Comparison of ENCODE assay signal across 8 mouse cellular contexts in genomic region chr11:98922851-98923711, GRCm38 (mm10). TPM values are rescaled to one million over a fixed set of nuclear protein-coding genes. Genes with fewer than 3 reads are reported as not detected.
DNase-seq lines count a peak whose midpoint lies in the region; ATAC-seq and TF ChIP-seq lines count a peak whose summit lies in the region.
"Not testable (repeated sequence)": the region's sequence is repeated elsewhere in the genome, so short reads cannot be mapped to it uniquely, and the experiment has no call there.

No protein-coding gene starts in this region.

- not testable (repeated sequence) for H3K9me3 ChIP-seq in forebrain, embryonic 15.5 days; heart, embryonic 15.5 days (replicated peaks); intestine, embryonic 14.5 days (ENCODE audit: control insufficient read depth, low read length); limb, embryonic 11.5 days (ENCODE audit: control insufficient read depth, low read length); lung, postnatal 0 days (ENCODE audit: low read length); neural tube, embryonic 15.5 days (replicated peaks)

- 54% methylated on average over 16 of the region's 16 CpGs for WGBS in forebrain, embryonic 15.5 days
- 49% methylated on average over 16 of the region's 16 CpGs for WGBS in heart, embryonic 15.5 days
- WGBS in intestine, embryonic 14.5 days, result 26% methylated on average over 16 of the region's 16 CpGs
- 19% methylated on average over 16 of the region's 16 CpGs for WGBS in limb, embryonic 11.5 days
- WGBS in lung, postnatal 0 days, result 36% methylated on average over 16 of the region's 16 CpGs
- WGBS in neural tube, embryonic 15.5 days, result 34% methylated on average over 16 of the region's 16 CpGs

- not testable (repeated sequence) for H3K4me2 ChIP-seq in forebrain, embryonic 15.5 days (replicated peaks); heart, embryonic 15.5 days; lung, postnatal 0 days (replicated peaks; ENCODE audit: low read depth, low read length); neural tube, embryonic 15.5 days
- peak overlapping the region; percentile 26; the same call in 1 of the 2 replicates for H3K4me2 ChIP-seq in intestine, embryonic 14.5 days (ENCODE audit: low read length)
- peak overlapping the region; percentile 15; the same call in 1 of the 2 replicates for H3K4me2 ChIP-seq in limb, embryonic 11.5 days (ENCODE audit: low read depth, severe bottlenecking)

- peaks cover 46% of the 10 kb centered on the region for H3K4me1 ChIP-seq in forebrain, embryonic 15.5 days
- H3K4me1 ChIP-seq in heart, embryonic 15.5 days (replicated peaks), result peaks cover 60% of the 10 kb centered on the region
- H3K4me1 ChIP-seq in intestine, embryonic 14.5 days (replicated peaks; ENCODE audit: control insufficient read depth, insufficient read depth, low read length), result peaks cover 54% of the 10 kb centered on the region
- H3K4me1 ChIP-seq in limb, embryonic 11.5 days (ENCODE audit: control insufficient read depth, insufficient read depth, low read length), result peaks cover 48% of the 10 kb centered on the region
- H3K4me1 ChIP-seq in lung, postnatal 0 days (ENCODE audit: insufficient read depth, low read depth, low read length), result peaks cover 31% of the 10 kb centered on the region
- peaks cover 58% of the 10 kb centered on the region for H3K4me1 ChIP-seq in neural tube, embryonic 15.5 days

- H3K27ac ChIP-seq in forebrain, embryonic 15.5 days (replicated peaks), result peak overlapping the region; percentile 46
- peak overlapping the region; percentile 71 for H3K27ac ChIP-seq in heart, embryonic 15.5 days
- H3K27ac ChIP-seq in intestine, embryonic 14.5 days (ENCODE audit: low read depth), result peak overlapping the region; percentile 88
- H3K27ac ChIP-seq in limb, embryonic 11.5 days (replicated peaks; ENCODE audit: low read depth, low read length), result peak overlapping the region; percentile 77
- peak overlapping the region; percentile 77 for H3K27ac ChIP-seq in lung, postnatal 0 days (ENCODE audit: low read length)
- peak overlapping the region; percentile 65 for H3K27ac ChIP-seq in neural tube, embryonic 15.5 days (replicated peaks)

- TF ChIP-seq CTCF in lung, postnatal 0 days (IDR thresholded peaks at IDR 0.05), result not testable (repeated sequence)

- H3K9ac ChIP-seq in forebrain, embryonic 15.5 days (replicated peaks), result 0 out of 2 replicates have a peak overlapping the region, but pooled peaks have one; percentile 11
- not testable (repeated sequence) for H3K9ac ChIP-seq in heart, embryonic 15.5 days; intestine, embryonic 14.5 days (ENCODE audit: low read length); limb, embryonic 11.5 days (ENCODE audit: low read length); lung, postnatal 0 days (replicated peaks; ENCODE audit: low read depth); neural tube, embryonic 15.5 days (replicated peaks)

- ATAC-seq in forebrain, embryonic 15.5 days (replicated peaks); heart, embryonic 15.5 days (replicated peaks; ENCODE audit: insufficient number of reproducible peaks, insufficient read depth, low FRiP score, low read depth); neural tube, embryonic 15.5 days (ENCODE audit: low FRiP score): not testable (repeated sequence)
- peak; percentile 78 for ATAC-seq in intestine, embryonic 14.5 days (replicated peaks; ENCODE audit: low FRiP score, low TSS enrichment, low read depth)
- ATAC-seq in limb, embryonic 11.5 days (ENCODE audit: insufficient number of reproducible peaks, low FRiP score, low TSS enrichment, low read depth), result peak; percentile 59
- peak; percentile 68 for ATAC-seq in lung, postnatal 0 days

- TF ChIP-seq EP300 in lung, postnatal 0 days (IDR thresholded peaks at IDR 0.05), result peak; percentile 53; the same call in 1 of the 2 replicates

- H3K27me3 ChIP-seq in forebrain, embryonic 15.5 days; heart, embryonic 15.5 days; intestine, embryonic 14.5 days (replicated peaks; ENCODE audit: control insufficient read depth, insufficient read depth, low read length); limb, embryonic 11.5 days (ENCODE audit: control insufficient read depth, insufficient read depth, low read length); lung, postnatal 0 days (replicated peaks; ENCODE audit: insufficient read depth, low read length); neural tube, embryonic 15.5 days (replicated peaks): not testable (repeated sequence)

- peak; percentile 34 for DNase-seq in 416B (ENCODE audit: low read depth)
- DNase-seq in embryo, embryonic 10 days (ENCODE audit: low spot score), result peak; percentile 48
- DNase-seq in intestine, embryonic 14.5 days (ENCODE audit: low spot score), result peak; percentile 76
- peak; percentile 72 for DNase-seq in limb, embryonic 11.5 days (ENCODE audit: low spot score)
- DNase-seq in lung, postnatal 0 days (ENCODE audit: low spot score), result peak; percentile 82

- not testable (repeated sequence) for H3K36me3 ChIP-seq in forebrain, embryonic 15.5 days; heart, embryonic 15.5 days; limb, embryonic 11.5 days (ENCODE audit: control insufficient read depth, insufficient read depth, low read length); lung, postnatal 0 days (ENCODE audit: insufficient read depth, low read length); neural tube, embryonic 15.5 days
- H3K36me3 ChIP-seq in intestine, embryonic 14.5 days (ENCODE audit: control insufficient read depth, insufficient read depth, low read length), result peaks cover 21% of the 10 kb centered on the region

- not testable (repeated sequence) for H3K4me3 ChIP-seq in forebrain, embryonic 15.5 days; heart, embryonic 15.5 days; intestine, embryonic 14.5 days (ENCODE audit: low read depth, low read length); limb, embryonic 11.5 days (ENCODE audit: low read depth, low read length); lung, postnatal 0 days (ENCODE audit: low read depth, low read length); neural tube, embryonic 15.5 days (replicated peaks)

RNA-seq across cellular contexts. Expression of gene Rara, which starts 4.5 kb away (rescaled TPM):
- polyA plus RNA-seq in forebrain, embryonic 15.5 days (2015; fragmentation: Nextera tagmentation; extraction: Ambion mirVana), result 9.2 and 9.9 TPM in 2 replicates
- polyA plus RNA-seq in heart, embryonic 15.5 days (2015; fragmentation: Nextera tagmentation; extraction: Ambion mirVana), result 26.2 and 31.0 TPM in 2 replicates
- 42.4 and 43.6 TPM in 2 replicates for polyA plus RNA-seq in intestine, embryonic 14.5 days (2014; fragmentation: Nextera tagmentation; extraction: Ambion mirVana)
- polyA plus RNA-seq in limb, embryonic 11.5 days (2014; fragmentation: Nextera tagmentation; extraction: Ambion mirVana), result 46.7 and 48.7 TPM in 2 replicates
- polyA plus RNA-seq in lung, postnatal 0 days (2015; fragmentation: Nextera tagmentation; extraction: Ambion mirVana), result 26.2 and 28.8 TPM in 2 replicates
- 17.3 and 19.9 TPM in 2 replicates for polyA plus RNA-seq in neural tube, embryonic 15.5 days (2015; fragmentation: Nextera tagmentation; extraction: Ambion mirVana)

RNA-seq across cellular contexts. Expression of gene Cdc6, which starts 15.5 kb away (rescaled TPM):
- 11.2 and 12.1 TPM in 2 replicates for polyA plus RNA-seq in forebrain, embryonic 15.5 days (2015; fragmentation: Nextera tagmentation; extraction: Ambion mirVana)
- polyA plus RNA-seq in heart, embryonic 15.5 days (2015; fragmentation: Nextera tagmentation; extraction: Ambion mirVana), result 14.2 and 20.4 TPM in 2 replicates
- 32.5 and 32.9 TPM in 2 replicates for polyA plus RNA-seq in intestine, embryonic 14.5 days (2014; fragmentation: Nextera tagmentation; extraction: Ambion mirVana)
- polyA plus RNA-seq in limb, embryonic 11.5 days (2014; fragmentation: Nextera tagmentation; extraction: Ambion mirVana), result 58.7 and 63.4 TPM in 2 replicates
- 2.5 and 2.6 TPM in 2 replicates for polyA plus RNA-seq in lung, postnatal 0 days (2015; fragmentation: Nextera tagmentation; extraction: Ambion mirVana)
- polyA plus RNA-seq in neural tube, embryonic 15.5 days (2015; fragmentation: Nextera tagmentation; extraction: Ambion mirVana), result 3.8 and 12.0 TPM in 2 replicates

RNA-seq across cellular contexts. Expression of gene Wipf2, which starts 59.6 kb away (rescaled TPM):
- polyA plus RNA-seq in forebrain, embryonic 15.5 days (2015; fragmentation: Nextera tagmentation; extraction: Ambion mirVana), result 4.4 and 5.1 TPM in 2 replicates
- 2.2 and 2.8 TPM in 2 replicates for polyA plus RNA-seq in heart, embryonic 15.5 days (2015; fragmentation: Nextera tagmentation; extraction: Ambion mirVana)
- 5.1 and 5.3 TPM in 2 replicates for polyA plus RNA-seq in intestine, embryonic 14.5 days (2014; fragmentation: Nextera tagmentation; extraction: Ambion mirVana)
- polyA plus RNA-seq in limb, embryonic 11.5 days (2014; fragmentation: Nextera tagmentation; extraction: Ambion mirVana), result 6.3 and 7.4 TPM in 2 replicates
- polyA plus RNA-seq in lung, postnatal 0 days (2015; fragmentation: Nextera tagmentation; extraction: Ambion mirVana), result 4.0 and 4.1 TPM in 2 replicates
- polyA plus RNA-seq in neural tube, embryonic 15.5 days (2015; fragmentation: Nextera tagmentation; extraction: Ambion mirVana), result 3.9 and 4.8 TPM in 2 replicates

RNA-seq across cellular contexts. Expression of gene Gjd3, which starts 59.7 kb away (rescaled TPM):
- polyA plus RNA-seq in forebrain, embryonic 15.5 days (2015; fragmentation: Nextera tagmentation; extraction: Ambion mirVana), result 0.62 and 0.84 TPM in 2 replicates
- polyA plus RNA-seq in heart, embryonic 15.5 days (2015; fragmentation: Nextera tagmentation; extraction: Ambion mirVana), result 3.6 and 4.4 TPM in 2 replicates
- polyA plus RNA-seq in intestine, embryonic 14.5 days (2014; fragmentation: Nextera tagmentation; extraction: Ambion mirVana), result 0.22 TPM in 1 of 2 replicates, not detected in the other
- polyA plus RNA-seq in limb, embryonic 11.5 days (2014; fragmentation: Nextera tagmentation; extraction: Ambion mirVana), result 0.40 TPM in 1 of 2 replicates, not detected in the other
- polyA plus RNA-seq in lung, postnatal 0 days (2015; fragmentation: Nextera tagmentation; extraction: Ambion mirVana), result 0.56 and 1.0 TPM in 2 replicates
- polyA plus RNA-seq in neural tube, embryonic 15.5 days (2015; fragmentation: Nextera tagmentation; extraction: Ambion mirVana), result 2.2 and 3.0 TPM in 2 replicates
